Mouse (Mus musculus): ENCODE measurements around the gene Mrpl58. TPM values are rescaled to one million over a fixed set of nuclear protein-coding genes. Genes with fewer than 3 reads are reported as not detected.

Gene Mrpl58
- polyA plus RNA-seq, 1 experiment from 2014 or later, result 173 TPM

Small RNA genes within 50 kb of the gene (microRNA-seq; reads per million reads assigned to microRNA genes)
- gene Mir3968, result 0.61 reads per million

Other genes with a start within 250 kb of the Mrpl58 start
- gene Slc9a3r1, start 240.4 kb upstream of the Mrpl58 start, polyA plus RNA-seq (2015; fragmentation: Nextera tagmentation; extraction: Ambion mirVana), result 23.1 and 24.4 TPM in 2 replicates
- 7.1 and 7.7 TPM in 2 replicates for gene Tmem104, start 216.3 kb upstream of the Mrpl58 start, polyA plus RNA-seq (2015; fragmentation: Nextera tagmentation; extraction: Ambion mirVana)
- 13.8 and 19.0 TPM in 2 replicates for gene Nat9, start 215.9 kb upstream of the Mrpl58 start, polyA plus RNA-seq (2015; fragmentation: Nextera tagmentation; extraction: Ambion mirVana)
- 0.04 TPM in 1 of 2 replicates, not detected in the other for gene Grin2c, start 136.5 kb upstream of the Mrpl58 start, polyA plus RNA-seq (2015; fragmentation: Nextera tagmentation; extraction: Ambion mirVana)
- gene Fdxr, start 126.7 kb upstream of the Mrpl58 start, polyA plus RNA-seq (2015; fragmentation: Nextera tagmentation; extraction: Ambion mirVana), result 9.5 and 11.7 TPM in 2 replicates
- 0.71 and 0.74 TPM in 2 replicates for gene Fads6, start 106.1 kb upstream of the Mrpl58 start, polyA plus RNA-seq (2015; fragmentation: Nextera tagmentation; extraction: Ambion mirVana)
- gene Otop2, start 96.6 kb upstream of the Mrpl58 start, polyA plus RNA-seq (2015; fragmentation: Nextera tagmentation; extraction: Ambion mirVana), result not detected in 2 replicates
- 0.09 and 0.13 TPM in 2 replicates for gene Ush1g, start 81.7 kb upstream of the Mrpl58 start, polyA plus RNA-seq (2015; fragmentation: Nextera tagmentation; extraction: Ambion mirVana)
- gene Otop3, start 69.0 kb upstream of the Mrpl58 start, polyA plus RNA-seq (2015; fragmentation: Nextera tagmentation; extraction: Ambion mirVana), result not detected in 2 replicates
- 6.8 and 7.0 TPM in 2 replicates for gene Hid1, start 36.0 kb upstream of the Mrpl58 start, polyA plus RNA-seq (2015; fragmentation: Nextera tagmentation; extraction: Ambion mirVana)
- 6.7 and 7.4 TPM in 2 replicates for gene Cdr2l, start 21.8 kb upstream of the Mrpl58 start, polyA plus RNA-seq (2015; fragmentation: Nextera tagmentation; extraction: Ambion mirVana)
- gene Atp5h, start 16.2 kb downstream of the Mrpl58 start, polyA plus RNA-seq (2015; fragmentation: Nextera tagmentation; extraction: Ambion mirVana), result 1,581 and 1,838 TPM in 2 replicates
- gene Kctd2, start 16.4 kb downstream of the Mrpl58 start, polyA plus RNA-seq (2015; fragmentation: Nextera tagmentation; extraction: Ambion mirVana), result 8.8 and 12.1 TPM in 2 replicates
- gene Trim80, start 36.8 kb downstream of the Mrpl58 start, polyA plus RNA-seq (2015; fragmentation: Nextera tagmentation; extraction: Ambion mirVana), result 0.07 and 0.19 TPM in 2 replicates
- gene Slc16a5, start 58.7 kb downstream of the Mrpl58 start, polyA plus RNA-seq (2015; fragmentation: Nextera tagmentation; extraction: Ambion mirVana), result 0.10 and 0.21 TPM in 2 replicates
- gene Armc7, start 71.9 kb downstream of the Mrpl58 start, polyA plus RNA-seq (2015; fragmentation: Nextera tagmentation; extraction: Ambion mirVana), result 6.6 and 6.9 TPM in 2 replicates
- 57.0 and 59.4 TPM in 2 replicates for gene Nt5c, start 88.1 kb downstream of the Mrpl58 start, polyA plus RNA-seq (2015; fragmentation: Nextera tagmentation; extraction: Ambion mirVana)
- gene Jpt1, start 110.6 kb downstream of the Mrpl58 start, polyA plus RNA-seq (2015; fragmentation: Nextera tagmentation; extraction: Ambion mirVana), result 432 and 502 TPM in 2 replicates
- 606 and 657 TPM in 2 replicates for gene Sumo2, start 132.5 kb downstream of the Mrpl58 start, polyA plus RNA-seq (2015; fragmentation: Nextera tagmentation; extraction: Ambion mirVana)
- 111 and 113 TPM in 2 replicates for gene Nup85, start 160.7 kb downstream of the Mrpl58 start, polyA plus RNA-seq (2015; fragmentation: Nextera tagmentation; extraction: Ambion mirVana)
- gene Mrps7, start 200.2 kb downstream of the Mrpl58 start, polyA plus RNA-seq (2015; fragmentation: Nextera tagmentation; extraction: Ambion mirVana), result 79.2 and 86.8 TPM in 2 replicates
- gene Gga3, start 200.3 kb downstream of the Mrpl58 start, polyA plus RNA-seq (2015; fragmentation: Nextera tagmentation; extraction: Ambion mirVana), result 14.0 and 14.9 TPM in 2 replicates
- 23.1 and 24.6 TPM in 2 replicates for gene Mif4gd, start 209.2 kb downstream of the Mrpl58 start, polyA plus RNA-seq (2015; fragmentation: Nextera tagmentation; extraction: Ambion mirVana)
- gene Slc25a19, start 224.5 kb downstream of the Mrpl58 start, polyA plus RNA-seq (2015; fragmentation: Nextera tagmentation; extraction: Ambion mirVana), result 36.4 and 37.2 TPM in 2 replicates